Mouse (Mus musculus): ENCODE data around the gene Asna1.

DNA sequence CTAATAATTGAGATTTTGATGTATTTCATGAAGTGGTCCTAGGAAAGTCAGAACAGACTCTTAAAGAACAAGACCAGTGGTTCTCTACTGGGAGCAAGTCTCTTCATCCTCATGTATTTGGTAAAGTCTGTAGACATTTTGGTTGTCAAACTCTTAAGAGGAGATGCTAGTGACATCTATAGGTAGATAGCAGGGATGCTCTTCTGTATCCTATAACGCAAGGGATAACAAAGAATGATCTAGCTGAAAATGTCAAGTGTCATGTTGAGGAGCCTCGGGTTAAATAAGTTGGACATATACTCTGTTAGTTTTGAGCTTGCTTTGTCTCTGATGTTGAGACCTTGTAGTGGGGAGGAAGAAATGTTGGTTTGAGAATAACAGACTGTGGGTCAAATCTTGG lies 2.8 kb upstream of the Asna1 start:
- 0 out of 2 replicates have a peak, but pooled peaks have one; percentile 34 for TF ChIP-seq MXI1 (IDR thresholded peaks at IDR 0.05; ENCODE audit: low read depth, low read length)
- no peak for TF ChIP-seq EP300 (IDR thresholded peaks at IDR 0.05; ENCODE audit: low read length)
- peak in 1 of 2 experiments; percentile 46; a peak in 2 of 4 replicates for TF ChIP-seq CTCF (conservative IDR thresholded peaks at IDR 0.05 in 1 of 2, IDR thresholded peaks at IDR 0.05 in 1 of 2; ENCODE audit: low read depth in 2 of 2, low read length in 2 of 2)
- TF ChIP-seq SMC3 (IDR thresholded peaks at IDR 0.05; ENCODE audit: low read depth, low read length) = no peak
- no peak for TF ChIP-seq POLR2A (IDR thresholded peaks at IDR 0.05; ENCODE audit: low read depth, low read length)
- no peak for TF ChIP-seq CHD2 (IDR thresholded peaks at IDR 0.05; ENCODE audit: low read length)
- no peak for TF ChIP-seq USF2 (conservative IDR thresholded peaks at IDR 0.05; ENCODE audit: low read depth, low read length)
- 0 out of 2 replicates have a peak, but pooled peaks have one; percentile 36 for TF ChIP-seq MAX (IDR thresholded peaks at IDR 0.05; ENCODE audit: low read length)
